Mouse (Mus musculus) C2C12 (cell line): Measurements from ENCODE around the gene Ick.

Experiments used
- CEBPB ChIP-seq: IDR thresholded peaks from one replicate; pipeline ENCODE4 v1.6.1; 2011; ENCODE audit warnings: low read depth, mild to moderate bottlenecking, control low read depth, moderate library complexity
- CTCF ChIP-seq: IDR thresholded peaks from one replicate; pipeline ENCODE4 v1.5.1; 2011; ENCODE audit not compliant: control insufficient read depth, insufficient read depth, insufficient read length
- FOSL1 ChIP-seq: IDR thresholded peaks from one replicate; pipeline ENCODE4 v1.8.0; 2011; ENCODE audit warnings: mild to moderate bottlenecking, low read length; ENCODE audit not compliant: poor library complexity, insufficient read depth, severe bottlenecking
- MAX ChIP-seq: IDR thresholded peaks from one replicate; pipeline ENCODE4 v1.6.1; 2011; ENCODE audit warnings: mild to moderate bottlenecking, control low read depth
- MYOD1 ChIP-seq: IDR thresholded peaks from one replicate; pipeline ENCODE4 v1.6.1; 2011; ENCODE audit warnings: low read depth; ENCODE audit not compliant: control insufficient read depth, insufficient read length
- MYOG ChIP-seq: IDR thresholded peaks from one replicate; pipeline ENCODE4 v1.6.1; 2011; ENCODE audit not compliant: control insufficient read depth, insufficient read length; ENCODE audit errors: extremely low read depth
- USF1 ChIP-seq: IDR thresholded peaks from one replicate; pipeline ENCODE4 v1.6.1; 2011; ENCODE audit warnings: low read depth, mild to moderate bottlenecking, control low read depth, moderate library complexity

DNA sequence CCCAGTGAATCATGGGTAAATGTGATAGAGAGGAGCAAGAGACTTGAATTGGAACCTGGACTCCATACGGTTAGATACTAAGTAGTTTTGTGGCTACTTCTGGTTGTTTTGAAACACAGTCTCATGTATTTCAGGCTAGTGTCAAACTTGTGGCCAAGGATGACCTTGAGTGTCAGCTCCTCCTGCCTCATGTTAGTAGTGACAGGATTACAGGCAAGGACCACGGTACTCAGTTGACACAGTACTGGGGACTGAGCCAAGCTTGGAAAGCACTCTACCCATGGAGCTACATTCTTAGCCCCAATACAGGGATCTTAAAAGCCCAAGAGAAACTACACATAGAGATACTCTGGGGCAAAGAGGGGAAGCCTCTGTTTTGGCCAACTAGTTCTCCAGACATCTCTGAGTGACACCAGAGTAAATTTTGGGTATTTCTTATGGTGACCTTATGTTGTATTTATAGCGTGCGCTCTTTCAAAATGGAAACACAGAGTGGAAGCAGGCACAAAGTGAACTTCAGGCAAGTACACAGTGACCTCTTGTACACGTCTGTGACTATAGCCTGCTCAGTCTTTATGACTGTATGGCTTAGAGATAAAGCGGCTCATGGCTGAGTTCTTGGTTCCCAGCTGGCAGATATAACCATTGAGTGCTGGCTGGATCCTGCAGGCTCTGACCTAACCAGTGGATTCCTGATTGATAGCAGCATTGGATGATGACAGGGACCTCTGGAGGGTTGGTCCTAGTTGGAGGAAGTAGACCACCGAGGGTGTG is 14.1 kb downstream of the Ick start:
- TF ChIP-seq USF1 (no peak), MYOG (no peak), CEBPB (no peak), MAX (no peak), CTCF (no peak), FOSL1 (no peak), MYOD1 (no peak)
